Mouse (Mus musculus) myocyte (in vitro differentiated cells): ENCODE data around the gene Hs3st5.

Experiments used
- POLR2A ChIP-seq: IDR thresholded peaks from one replicate; pipeline ENCODE4 v1.6.1; 2011; ENCODE audit warnings: low read depth, mild to moderate bottlenecking, control low read depth, moderate library complexity; ENCODE audit not compliant: insufficient read length
- POLR2AphosphoS2 ChIP-seq: IDR thresholded peaks from one replicate; pipeline ENCODE4 v1.6.1; 2011; ENCODE audit warnings: low read depth, control low read depth; ENCODE audit not compliant: insufficient read length
- USF1 ChIP-seq: IDR thresholded peaks from one replicate; pipeline ENCODE4 v1.6.1; 2011; ENCODE audit warnings: low read depth, mild to moderate bottlenecking, control low read depth, moderate library complexity

DNA sequence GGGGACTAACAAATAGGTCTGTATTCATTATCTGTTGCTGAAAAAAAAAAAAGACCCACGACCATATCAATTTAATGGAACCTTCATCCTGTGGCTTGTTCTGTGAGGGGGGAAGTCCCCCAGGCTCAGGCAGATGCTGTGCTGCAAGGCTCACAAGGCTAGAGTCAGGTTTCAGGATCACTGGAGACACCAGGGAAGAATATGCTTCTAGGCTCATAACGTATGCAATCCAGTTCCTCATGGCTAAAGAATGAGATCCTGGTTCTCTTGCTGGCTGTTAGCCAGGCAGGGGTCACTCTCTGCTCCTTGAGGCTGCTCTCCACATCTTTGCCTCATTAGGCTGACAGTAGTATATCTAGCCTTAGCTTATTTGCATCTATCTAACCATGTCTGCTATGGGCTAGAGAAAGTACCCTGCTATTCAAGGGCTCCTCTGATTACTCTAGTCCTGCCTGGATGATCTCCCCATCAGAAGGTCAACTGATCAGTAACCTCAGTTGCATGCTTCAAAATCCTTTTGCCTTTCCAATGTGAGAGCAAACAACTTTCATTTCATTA lies 294.4 kb downstream of the Hs3st5 start:
- TF ChIP-seq POLR2AphosphoS2 (no peak), USF1 (no peak), POLR2A (no peak)
